Mouse (Mus musculus) myocyte (in vitro differentiated cells): ENCODE data around the gene Pi4kb.

ENCODE experiments used
- CEBPB ChIP-seq: IDR thresholded peaks from 2 replicates; pipeline ENCODE4 v1.6.1; 2011; ENCODE audit warnings: mild to moderate bottlenecking, moderate library complexity; ENCODE audit not compliant: poor library complexity, insufficient read depth, severe bottlenecking
- E2F4 ChIP-seq: IDR thresholded peaks from one replicate; pipeline ENCODE4 v1.6.1; 2011; ENCODE audit warnings: mild to moderate bottlenecking, control low read depth, moderate library complexity; ENCODE audit not compliant: insufficient read depth
- MAX ChIP-seq: IDR thresholded peaks from one replicate; pipeline ENCODE4 v1.6.1; 2011; ENCODE audit warnings: low read depth, mild to moderate bottlenecking, control low read depth
- MYOD1 ChIP-seq, 3 experiments: IDR thresholded peaks; one replicate each; pipeline ENCODE4 v1.6.1; 2011; ENCODE audit warnings: control low read depth in 2 of 3, low read depth in 2 of 3, mild to moderate bottlenecking in 2 of 3, moderate library complexity in 1 of 3; ENCODE audit not compliant: insufficient read length in 2 of 3, control insufficient read depth in 1 of 3
- MYOG ChIP-seq, 3 experiments: IDR thresholded peaks; one replicate each; pipeline ENCODE4 v1.6.1; 2011; ENCODE audit warnings: control low read depth in 2 of 3, low read depth in 2 of 3, mild to moderate bottlenecking in 2 of 3; ENCODE audit not compliant: insufficient read length in 2 of 3, control insufficient read depth in 1 of 3, insufficient read depth in 1 of 3
- POLR2A ChIP-seq: IDR thresholded peaks from one replicate; pipeline ENCODE4 v1.6.1; 2011; ENCODE audit warnings: low read depth, mild to moderate bottlenecking, control low read depth, moderate library complexity; ENCODE audit not compliant: insufficient read length
- POLR2AphosphoS2 ChIP-seq: IDR thresholded peaks from one replicate; pipeline ENCODE4 v1.6.1; 2011; ENCODE audit warnings: low read depth, control low read depth; ENCODE audit not compliant: insufficient read length
- REST ChIP-seq: IDR thresholded peaks from one replicate; pipeline ENCODE4 v1.6.1; 2011; ENCODE audit warnings: mild to moderate bottlenecking, control low read depth, moderate library complexity; ENCODE audit not compliant: insufficient read depth, insufficient read length
- TCF12 ChIP-seq: IDR thresholded peaks from one replicate; pipeline ENCODE4 v1.6.1; 2011; ENCODE audit warnings: mild to moderate bottlenecking, control low read depth; ENCODE audit not compliant: poor library complexity, insufficient read depth, severe bottlenecking
- TCF3 ChIP-seq: IDR thresholded peaks from one replicate; pipeline ENCODE4 v1.6.1; 2011; ENCODE audit warnings: low read depth, control low read depth; ENCODE audit not compliant: insufficient read length
- USF1 ChIP-seq: IDR thresholded peaks from one replicate; pipeline ENCODE4 v1.6.1; 2011; ENCODE audit warnings: low read depth, mild to moderate bottlenecking, control low read depth, moderate library complexity

GRCm38 (mm10) chr3:95007706-95008105, 33.2 kb downstream of the Pi4kb start:
- TF ChIP-seq MYOD1 (IDR thresholded peaks at IDR 0.05; ENCODE audit: control insufficient read depth in 1 of 3, insufficient read length in 2 of 3, low read depth in 2 of 3) (no peak), TCF12 (no peak), POLR2A (no peak), E2F4 (no peak), CEBPB (no peak), MAX (no peak), REST (no peak), TCF3 (no peak), MYOG (IDR thresholded peaks at IDR 0.05; ENCODE audit: control insufficient read depth in 1 of 3, insufficient read depth in 1 of 3, insufficient read length in 2 of 3, low read depth in 2 of 3) (no peak), POLR2AphosphoS2 (no peak), USF1 (no peak)
